Mouse (Mus musculus): Measurements from ENCODE around the gene Olfr1019. TPM values are rescaled to one million over a fixed set of nuclear protein-coding genes. Genes with fewer than 3 reads are reported as not detected.

Gene Olfr1019
- not detected in 2 replicates for polyA plus RNA-seq (2015; fragmentation: Nextera tagmentation; extraction: Ambion mirVana)

GRCm38 (mm10) chr2:85845383-85845782 is at the start of gene Olfr1019:
Gene Olfr1019, minus strand, starts transcription at chr2:85845483.
- no peaks in the 10 kb centered on the region for H3K4me1 ChIP-seq
- no peak within 1 kb of the TSS for H3K9ac ChIP-seq
- no peak within 1 kb of the TSS for H3K4me2 ChIP-seq
- H3K9me3 ChIP-seq = no peaks in the 10 kb centered on the region
- no peak for ATAC-seq (ENCODE audit: extremely low read depth, insufficient number of reproducible peaks, low FRiP score, low TSS enrichment)
- H3K27me3 ChIP-seq (replicated peaks) = no peaks in the 10 kb centered on the region
- H3K36me3 ChIP-seq = no peaks in the 10 kb centered on the region
- H3K4me3 ChIP-seq = no peak within 1 kb of the TSS
- no peak within 1 kb of the TSS for H3K27ac ChIP-seq (replicated peaks)

DNA sequence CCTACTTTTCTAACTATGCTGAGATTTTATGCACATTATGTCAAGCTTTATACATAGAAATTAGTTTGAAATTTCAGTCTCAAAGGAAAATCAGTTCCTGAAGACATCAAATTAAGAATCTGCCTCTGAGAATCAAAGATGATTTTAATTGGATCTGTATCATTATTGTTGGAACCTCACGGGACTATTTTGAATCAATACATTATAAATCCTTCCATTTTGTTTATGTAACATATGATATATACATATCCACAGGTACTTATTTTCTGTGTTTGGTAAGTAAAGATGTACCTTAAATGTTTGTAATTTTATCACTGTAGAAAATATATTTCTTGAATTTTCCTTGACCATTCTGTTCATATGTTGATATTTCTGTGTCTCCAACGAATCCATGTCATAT is 40.1 kb upstream of the Olfr1019 start, which contains the start of gene Olfr1023:
Gene Olfr1023, plus strand, starts transcription at position 301 of the 400 bp plus-strand sequence.
- Histone ChIP-seq H3K4me2 (no peak within 1 kb of the TSS), H3K27me3 (replicated peaks) (no peaks in the 10 kb centered on the region), H3K9me3 (no peaks in the 10 kb centered on the region), H3K36me3 (no peaks in the 10 kb centered on the region), H3K4me1 (no peaks in the 10 kb centered on the region), H3K9ac (no peak within 1 kb of the TSS), H3K27ac (replicated peaks) (no peak within 1 kb of the TSS), H3K4me3 (no peak within 1 kb of the TSS)
- ATAC-seq (ENCODE audit: extremely low read depth, insufficient number of reproducible peaks, low FRiP score, low TSS enrichment) = no peak
- WGBS = 50% methylated on average over 2 of the region's 2 CpGs

DNA sequence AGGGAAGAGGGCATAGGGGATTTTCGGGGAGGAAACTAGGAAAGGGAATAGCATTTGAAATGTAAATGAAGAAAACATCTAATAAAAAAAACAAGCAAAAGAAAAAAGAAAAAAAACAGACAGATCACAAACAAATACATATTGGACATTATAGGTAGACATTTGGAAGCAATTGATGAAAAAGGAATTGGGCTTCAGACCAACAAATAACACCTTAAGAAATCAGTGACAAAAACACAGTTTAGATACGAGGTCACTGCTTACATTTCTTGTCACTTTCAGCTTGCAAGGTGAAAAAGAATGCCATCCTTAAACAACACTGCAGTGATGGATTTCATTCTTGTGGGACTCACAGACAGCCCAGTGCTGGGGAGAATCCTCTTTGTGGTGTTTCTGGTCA is 23.0 kb upstream of the Olfr1019 start, which contains the start of gene Olfr1022:
Gene Olfr1022, plus strand, starts transcription at position 301 of the 400 bp plus-strand sequence.
- 35% methylated on average over 2 of the region's 2 CpGs for WGBS
- ATAC-seq (ENCODE audit: extremely low read depth, insufficient number of reproducible peaks, low FRiP score, low TSS enrichment) = no peak
- no peaks in the 10 kb centered on the region for H3K36me3 ChIP-seq
- no peak within 1 kb of the TSS for H3K4me3 ChIP-seq
- no peaks in the 10 kb centered on the region for H3K9me3 ChIP-seq
- no peak within 1 kb of the TSS for H3K9ac ChIP-seq
- H3K4me2 ChIP-seq = no peak within 1 kb of the TSS
- no peak within 1 kb of the TSS for H3K27ac ChIP-seq (replicated peaks)
- H3K27me3 ChIP-seq (replicated peaks) = no peaks in the 10 kb centered on the region
- H3K4me1 ChIP-seq = no peaks in the 10 kb centered on the region

DNA sequence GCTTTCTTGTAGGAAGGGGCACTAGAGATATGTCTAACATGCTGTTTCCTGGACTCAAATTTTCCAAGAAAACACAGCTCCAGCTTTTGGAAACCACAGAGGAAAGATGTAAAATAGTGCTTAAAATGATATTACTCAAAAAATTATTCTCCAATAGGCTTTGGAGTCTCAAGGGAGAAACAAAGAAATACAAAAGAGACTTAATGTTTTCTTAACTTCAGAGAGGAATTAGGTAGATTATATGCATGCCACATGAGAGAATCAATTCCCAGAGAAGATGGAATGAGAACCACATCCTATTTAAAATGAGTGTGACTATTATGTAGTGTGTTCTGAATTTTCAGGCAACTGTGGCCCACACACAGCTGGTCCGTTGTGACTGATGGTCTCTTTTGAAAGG is 1.4 kb upstream of the Olfr1019 start, which contains the start of gene Olfr1020:
Gene Olfr1020, plus strand, starts transcription at position 301 of the 400 bp plus-strand sequence.
- Histone ChIP-seq H3K4me3 (no peak within 1 kb of the TSS), H3K27me3 (replicated peaks) (no peaks in the 10 kb centered on the region), H3K36me3 (no peaks in the 10 kb centered on the region), H3K4me1 (no peaks in the 10 kb centered on the region), H3K9me3 (no peaks in the 10 kb centered on the region), H3K9ac (no peak within 1 kb of the TSS), H3K4me2 (no peak within 1 kb of the TSS), H3K27ac (replicated peaks) (no peak within 1 kb of the TSS)
- 69% methylated on average over 1 of the region's 1 CpGs for WGBS
- no peak for ATAC-seq (ENCODE audit: extremely low read depth, insufficient number of reproducible peaks, low FRiP score, low TSS enrichment)

GRCm38 (mm10) chr2:85818179-85818578 is 27.1 kb downstream of the Olfr1019 start, which contains the start of gene Olfr1018:
Gene Olfr1018, plus strand, starts transcription at chr2:85818479.
- ATAC-seq (ENCODE audit: extremely low read depth, insufficient number of reproducible peaks, low FRiP score, low TSS enrichment) = no peak

GRCm38 (mm10) chr2:85804501-85804900 is 40.8 kb downstream of the Olfr1019 start:
- WGBS = 58% methylated on average over 4 of the region's 4 CpGs
- Histone ChIP-seq H3K4me2 (no peak overlapping the region), H3K9me3 (no peaks in the 10 kb centered on the region), H3K9ac (no peak overlapping the region), H3K27me3 (replicated peaks) (no peaks in the 10 kb centered on the region), H3K4me1 (no peaks in the 10 kb centered on the region), H3K36me3 (no peaks in the 10 kb centered on the region), H3K4me3 (no peak overlapping the region), H3K27ac (replicated peaks) (no peak overlapping the region)
- no peak for ATAC-seq (ENCODE audit: extremely low read depth, insufficient number of reproducible peaks, low FRiP score, low TSS enrichment)

More at GRCm38 (mm10) chr2:85818179-85818578, 27.1 kb downstream of the Olfr1019 start, which contains the start of gene Olfr1018:
- Histone ChIP-seq H3K27me3 (replicated peaks) (no peaks in the 10 kb centered on the region), H3K4me3 (no peak within 1 kb of the TSS), H3K4me1 (no peaks in the 10 kb centered on the region), H3K9me3 (no peaks in the 10 kb centered on the region), H3K4me2 (no peak within 1 kb of the TSS), H3K27ac (replicated peaks) (no peak within 1 kb of the TSS), H3K36me3 (no peaks in the 10 kb centered on the region), H3K9ac (no peak within 1 kb of the TSS)

- Histone ChIP-seq H3K27me3 (replicated peaks) (no peaks in the 10 kb centered on the region), H3K9ac (no peak within 1 kb of the TSS), H3K4me1 (no peaks in the 10 kb centered on the region), H3K36me3 (no peaks in the 10 kb centered on the region), H3K4me2 (no peak within 1 kb of the TSS), H3K27ac (replicated peaks) (no peak within 1 kb of the TSS), H3K9me3 (no peaks in the 10 kb centered on the region), H3K4me3 (no peak within 1 kb of the TSS)
- no peak for ATAC-seq (ENCODE audit: extremely low read depth, insufficient number of reproducible peaks, low FRiP score, low TSS enrichment)
- 81% methylated on average over 2 of the region's 2 CpGs for WGBS
Measured at GRCm38 (mm10) chr2:85802444-85802843, 42.8 kb downstream of the Olfr1019 start, which contains the start of gene Olfr1016. Gene Olfr1016, minus strand, starts transcription at chr2:85802544.

- Histone ChIP-seq H3K36me3 (no peaks in the 10 kb centered on the region), H3K4me2 (no peak overlapping the region), H3K9me3 (0 out of 2 replicates have a peak, but pooled peaks cover 4% of the 10 kb centered on the region), H3K27me3 (replicated peaks) (no peaks in the 10 kb centered on the region), H3K9ac (no peak overlapping the region), H3K4me1 (no peaks in the 10 kb centered on the region), H3K27ac (replicated peaks) (no peak overlapping the region), H3K4me3 (no peak overlapping the region)
- WGBS = 51% methylated on average over 2 of the region's 2 CpGs
- ATAC-seq (ENCODE audit: extremely low read depth, insufficient number of reproducible peaks, low FRiP score, low TSS enrichment) = no peak
Measured at GRCm38 (mm10) chr2:85792331-85792730, 53.0 kb downstream of the Olfr1019 start.

Other genes with a start within 250 kb of the Olfr1019 start
- gene Olfr1000, start 233.6 kb downstream of the Olfr1019 start, polyA plus RNA-seq (2015; fragmentation: Nextera tagmentation; extraction: Ambion mirVana) = not detected in 2 replicates
- not detected in 2 replicates for gene Olfr1002, start 194.8 kb downstream of the Olfr1019 start, polyA plus RNA-seq (2015; fragmentation: Nextera tagmentation; extraction: Ambion mirVana)
- not detected in 2 replicates for gene Olfr154, start 181.0 kb downstream of the Olfr1019 start, polyA plus RNA-seq (2015; fragmentation: Nextera tagmentation; extraction: Ambion mirVana)
- not detected in 2 replicates for gene Olfr1006, start 166.7 kb downstream of the Olfr1019 start, polyA plus RNA-seq (2015; fragmentation: Nextera tagmentation; extraction: Ambion mirVana)
- not detected in 2 replicates for gene Olfr1008, start 156.1 kb downstream of the Olfr1019 start, polyA plus RNA-seq (2015; fragmentation: Nextera tagmentation; extraction: Ambion mirVana)
- gene Olfr1009, start 130.1 kb downstream of the Olfr1019 start, polyA plus RNA-seq (2015; fragmentation: Nextera tagmentation; extraction: Ambion mirVana) = not detected in 2 replicates
- gene Olfr1012, start 82.7 kb downstream of the Olfr1019 start, polyA plus RNA-seq (2015; fragmentation: Nextera tagmentation; extraction: Ambion mirVana) = not detected in 2 replicates
- gene Olfr1013, start 78.4 kb downstream of the Olfr1019 start, polyA plus RNA-seq (2015; fragmentation: Nextera tagmentation; extraction: Ambion mirVana) = not detected in 2 replicates
- not detected in 2 replicates for gene Olfr1014, start 72.8 kb downstream of the Olfr1019 start, polyA plus RNA-seq (2015; fragmentation: Nextera tagmentation; extraction: Ambion mirVana)
- not detected in 2 replicates for gene Olfr1015, start 63.5 kb downstream of the Olfr1019 start, polyA plus RNA-seq (2015; fragmentation: Nextera tagmentation; extraction: Ambion mirVana)
- not detected in 2 replicates for gene Olfr1016, start 42.9 kb downstream of the Olfr1019 start, polyA plus RNA-seq (2015; fragmentation: Nextera tagmentation; extraction: Ambion mirVana)
- not detected in 2 replicates for gene Olfr1018, start 27.0 kb downstream of the Olfr1019 start, polyA plus RNA-seq (2015; fragmentation: Nextera tagmentation; extraction: Ambion mirVana)
- not detected in 2 replicates for gene Olfr1020, start 1.5 kb upstream of the Olfr1019 start, polyA plus RNA-seq (2015; fragmentation: Nextera tagmentation; extraction: Ambion mirVana)
- gene Olfr1022, start 23.1 kb upstream of the Olfr1019 start, polyA plus RNA-seq (2015; fragmentation: Nextera tagmentation; extraction: Ambion mirVana) = not detected in 2 replicates
- gene Olfr1023, start 40.2 kb upstream of the Olfr1019 start, polyA plus RNA-seq (2015; fragmentation: Nextera tagmentation; extraction: Ambion mirVana) = not detected in 2 replicates
- not detected in 2 replicates for gene Olfr1024, start 59.6 kb upstream of the Olfr1019 start, polyA plus RNA-seq (2015; fragmentation: Nextera tagmentation; extraction: Ambion mirVana)
- gene Olfr1025-ps1, start 69.7 kb upstream of the Olfr1019 start, polyA plus RNA-seq (2015; fragmentation: Nextera tagmentation; extraction: Ambion mirVana) = not detected in 2 replicates
- not detected in 2 replicates for gene Olfr1026, start 76.1 kb upstream of the Olfr1019 start, polyA plus RNA-seq (2015; fragmentation: Nextera tagmentation; extraction: Ambion mirVana)
- not detected in 2 replicates for gene Olfr1028, start 105.0 kb upstream of the Olfr1019 start, polyA plus RNA-seq (2015; fragmentation: Nextera tagmentation; extraction: Ambion mirVana)
- not detected in 2 replicates for gene Olfr1029, start 128.4 kb upstream of the Olfr1019 start, polyA plus RNA-seq (2015; fragmentation: Nextera tagmentation; extraction: Ambion mirVana)
- gene Olfr1030, start 133.8 kb upstream of the Olfr1019 start, polyA plus RNA-seq (2015; fragmentation: Nextera tagmentation; extraction: Ambion mirVana) = not detected in 2 replicates
- gene Olfr1031, start 144.8 kb upstream of the Olfr1019 start, polyA plus RNA-seq (2015; fragmentation: Nextera tagmentation; extraction: Ambion mirVana) = not detected in 2 replicates
- gene Olfr1032, start 160.1 kb upstream of the Olfr1019 start, polyA plus RNA-seq (2015; fragmentation: Nextera tagmentation; extraction: Ambion mirVana) = not detected in 2 replicates
- 2.2 and 2.3 TPM in 2 replicates for gene Olfr1033, start 175.2 kb upstream of the Olfr1019 start, polyA plus RNA-seq (2015; fragmentation: Nextera tagmentation; extraction: Ambion mirVana)
- gene Olfr1034, start 200.4 kb upstream of the Olfr1019 start, polyA plus RNA-seq (2015; fragmentation: Nextera tagmentation; extraction: Ambion mirVana) = 0.13 TPM in 1 of 2 replicates, not detected in the other
- gene Olfr1036, start 228.5 kb upstream of the Olfr1019 start, polyA plus RNA-seq (2015; fragmentation: Nextera tagmentation; extraction: Ambion mirVana) = not detected in 2 replicates
- gene Olfr1037, start 241.9 kb upstream of the Olfr1019 start, polyA plus RNA-seq (2015; fragmentation: Nextera tagmentation; extraction: Ambion mirVana) = not detected in 2 replicates